Mouse (Mus musculus): ENCODE measurements around the gene Vps13c.

Vps13c gene

DNA sequence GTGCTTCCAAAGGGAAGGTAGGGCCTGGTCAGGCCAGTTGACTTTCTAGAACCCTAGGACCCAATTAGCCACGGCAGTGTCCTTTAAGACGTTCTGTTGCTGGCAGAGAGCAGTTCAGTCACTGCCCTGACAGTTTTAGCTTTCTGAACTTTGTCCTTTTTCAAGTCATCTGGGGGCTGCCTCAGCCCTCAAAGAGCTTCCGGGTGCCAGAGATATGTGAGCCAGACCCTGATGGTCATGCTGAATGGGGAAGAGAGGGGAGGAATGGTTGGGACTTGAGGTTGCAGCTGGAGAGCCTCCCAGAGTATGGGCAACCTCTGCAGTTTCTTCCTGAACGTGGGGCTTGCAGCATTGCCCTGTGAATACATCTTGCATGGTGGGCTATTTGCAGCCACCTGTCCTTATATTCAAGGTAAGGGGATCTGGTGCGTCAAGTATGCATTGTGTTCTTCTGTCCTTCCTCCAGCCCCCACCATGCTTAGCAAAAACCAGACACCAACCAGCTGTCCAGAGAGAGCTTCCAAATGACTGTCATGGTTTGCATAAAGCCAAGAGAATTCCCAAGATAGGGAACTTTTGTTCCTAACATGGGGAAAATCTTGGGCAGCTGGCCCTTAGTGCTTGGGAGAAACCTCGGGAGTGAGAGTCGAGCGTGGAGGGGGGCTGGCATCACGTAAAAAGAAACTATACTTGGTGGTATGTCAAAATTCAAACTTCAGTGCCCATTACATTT is 182.3 kb downstream of the Vps13c start:
- no peak for DNase-seq (ENCODE audit: low read depth)

DNA sequence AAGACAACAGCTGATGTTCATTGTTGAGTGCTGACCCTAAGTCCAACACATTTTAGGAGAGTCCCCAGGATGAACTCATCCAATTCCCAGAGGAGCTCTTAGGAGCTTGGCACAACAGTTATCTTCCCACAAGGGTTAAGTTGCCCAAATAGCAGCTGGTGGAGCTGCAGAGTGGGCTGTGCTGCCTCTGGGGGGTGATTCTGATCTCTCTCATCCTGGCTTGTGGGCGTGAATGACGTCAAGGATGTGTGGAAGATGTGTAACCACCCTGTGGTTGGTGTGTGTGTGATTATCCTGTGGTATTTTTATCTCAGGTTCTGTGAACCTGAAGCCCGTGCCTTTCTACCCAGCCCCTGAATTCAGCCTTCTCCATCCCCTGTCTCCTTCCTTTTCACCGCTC is 188.4 kb downstream of the Vps13c start:
- peak; percentile 2 for DNase-seq (ENCODE audit: low read depth)

DNA sequence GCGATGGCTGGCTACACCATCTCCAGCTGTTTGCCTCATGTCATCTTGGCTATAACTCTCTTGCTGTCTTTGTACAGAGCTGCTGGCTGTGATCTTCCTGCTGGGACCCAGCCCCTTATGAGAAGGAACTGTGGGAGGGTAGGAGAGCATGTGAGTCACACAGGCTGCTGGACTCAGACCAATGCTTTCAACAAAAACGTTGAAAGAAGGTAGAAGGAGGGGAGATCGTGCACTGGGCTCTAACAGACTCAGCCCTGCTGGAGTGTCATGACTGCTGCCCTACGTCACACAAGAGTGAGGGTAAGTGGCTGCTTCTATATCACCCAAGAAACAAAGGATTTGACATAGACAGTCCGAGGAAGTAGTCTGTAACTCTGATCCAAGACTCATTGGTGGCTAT is 193.6 kb downstream of the Vps13c start:
- no peak for DNase-seq (ENCODE audit: low read depth)
